Mouse (Mus musculus) kidney, postnatal 14 days (tissue): ENCODE results near the gene Slx1b.
A peak's percentile ranks its signal among the peaks of the same experiment; 100 is the strongest.

ENCODE experiments used
- DNase-seq: peaks from one replicate; pipeline ENCODE4 v3.0.0; 2022; ENCODE audit warnings: mixed read lengths

The Slx1b gene

GRCm38 (mm10) chr7:126672111-126672510 lies 23.5 kb downstream of the Slx1b start:
- DNase-seq: no peak

GRCm38 (mm10) chr7:126670152-126670551 lies 25.4 kb downstream of the Slx1b start:
- DNase-seq: no peak

- no peak for DNase-seq
Measured at GRCm38 (mm10) chr7:126668452-126668851, 27.1 kb downstream of the Slx1b start.

GRCm38 (mm10) chr7:126667495-126668090 lies 28.0 kb downstream of the Slx1b start:
- DNase-seq: no peak

GRCm38 (mm10) chr7:126665269-126665668 lies 30.3 kb downstream of the Slx1b start:
- DNase-seq: peak; percentile 53

- DNase-seq: no peak
Measured at GRCm38 (mm10) chr7:126663646-126664045, 31.9 kb downstream of the Slx1b start.

- no peak for DNase-seq
Measured at GRCm38 (mm10) chr7:126659771-126660170, 35.8 kb downstream of the Slx1b start.

- DNase-seq: no peak
Measured at GRCm38 (mm10) chr7:126657522-126657921, 38.1 kb downstream of the Slx1b start.

GRCm38 (mm10) chr7:126655695-126656094 lies 39.9 kb downstream of the Slx1b start:
- no peak for DNase-seq

GRCm38 (mm10) chr7:126653991-126654390 lies 41.6 kb downstream of the Slx1b start:
- DNase-seq: no peak

- DNase-seq: no peak
Measured at GRCm38 (mm10) chr7:126650852-126651251, 44.7 kb downstream of the Slx1b start.

- peak; percentile 96 for DNase-seq
Measured at GRCm38 (mm10) chr7:126649231-126650051, 46.1 kb downstream of the Slx1b start, which contains the start of gene Sgf29. Sgf29 (plus strand) TSS chr7:126649309.

- no peak for DNase-seq
Measured at GRCm38 (mm10) chr7:126648486-126648885, 47.1 kb downstream of the Slx1b start.

GRCm38 (mm10) chr7:126645708-126646107 lies 49.9 kb downstream of the Slx1b start:
- peak; percentile 45 for DNase-seq

GRCm38 (mm10) chr7:126644914-126645313 lies 50.7 kb downstream of the Slx1b start:
- DNase-seq: no peak

- DNase-seq: no peak
Measured at GRCm38 (mm10) chr7:126644345-126644744, 51.2 kb downstream of the Slx1b start.

- peak; percentile 48 for DNase-seq
Measured at GRCm38 (mm10) chr7:126643244-126643617, 52.4 kb downstream of the Slx1b start.

GRCm38 (mm10) chr7:126642545-126643243 lies 52.9 kb downstream of the Slx1b start:
- no peak for DNase-seq
